Mouse (Mus musculus) heart, postnatal 25 days (tissue): ENCODE measurements around the gene Gstp1. TPM values are rescaled to one million over a fixed set of nuclear protein-coding genes. Genes with fewer than 3 reads are reported as not detected.
"Not testable (repeated sequence)": the region's sequence is repeated elsewhere in the genome, so short reads cannot be mapped to it uniquely, and the experiment has no call there.

ENCODE experiments used
- DNase-seq: peaks from one replicate; pipeline ENCODE4 v3.0.0; 2022; ENCODE audit warnings: low spot score
- intact Hi-C: fragments of 180-260 bp; cut with DNase I; formaldehyde crosslinking; loops from one replicate; pipeline ENCODE4 v1.15.1; 2025
- total RNA-seq, 2 experiments: library from RNA; stranded (reverse); gene quantifications; 2 replicates each; pipeline ENCODE4 v1.2.3; 2021

Gene Gstp1
- total RNA-seq, 2 experiments from 2014 or later, result 321 to 327 TPM

DNA sequence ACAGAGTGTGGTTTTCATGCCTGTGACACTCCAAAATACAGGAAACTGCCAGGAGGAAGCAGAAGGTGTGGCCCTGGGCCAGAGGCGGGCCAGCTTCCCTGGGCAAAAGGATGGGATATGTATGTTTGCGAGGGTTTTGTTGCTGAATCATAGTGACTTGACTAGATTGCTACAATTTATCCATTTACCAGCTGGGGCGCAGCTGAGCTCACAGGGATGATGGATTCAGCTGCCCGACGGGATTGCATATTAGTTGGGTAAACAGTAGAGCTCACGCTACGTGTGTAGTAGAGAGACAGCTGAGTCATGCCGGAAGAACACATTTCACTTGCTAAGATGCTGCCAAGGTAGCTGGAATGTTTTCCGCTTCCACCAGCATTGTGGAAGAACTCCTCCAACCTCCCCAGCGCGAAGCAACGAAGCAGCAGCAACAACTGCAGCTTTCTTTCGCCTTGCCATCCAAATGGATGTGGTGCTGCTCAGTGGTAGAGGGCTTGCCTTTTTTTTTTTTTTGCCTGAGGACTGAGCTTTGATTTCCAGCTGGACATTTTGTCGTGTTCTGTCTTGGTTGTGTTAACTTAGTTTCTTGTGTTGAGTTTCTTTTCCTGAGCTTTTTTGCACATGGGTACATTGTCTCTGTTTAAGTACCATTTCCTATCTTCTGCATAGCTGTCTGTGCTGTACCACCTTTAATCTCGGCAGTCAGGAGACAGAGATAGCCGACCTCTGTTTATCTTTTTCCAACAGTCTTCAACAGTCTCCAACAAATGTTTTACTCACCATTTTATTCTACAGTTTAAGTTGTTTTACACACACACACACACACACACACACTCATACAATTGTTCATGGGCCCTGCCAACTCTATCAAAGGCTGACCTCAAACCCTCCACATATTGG lies 8.4 kb upstream of the Gstp1 start, which contains the start of gene Gstp2:
TSS of gene Gstp2 (minus strand) at position 58 of the 900 bp plus-strand sequence.
- intact Hi-C loops, result no loop called here
- DNase-seq, result peak; percentile 74

- DNase-seq, intact Hi-C loops: not testable (repeated sequence)
These were observed 6.3 kb upstream of the Gstp1 start for GRCm38 (mm10) chr19:4044109-4044508.

DNA sequence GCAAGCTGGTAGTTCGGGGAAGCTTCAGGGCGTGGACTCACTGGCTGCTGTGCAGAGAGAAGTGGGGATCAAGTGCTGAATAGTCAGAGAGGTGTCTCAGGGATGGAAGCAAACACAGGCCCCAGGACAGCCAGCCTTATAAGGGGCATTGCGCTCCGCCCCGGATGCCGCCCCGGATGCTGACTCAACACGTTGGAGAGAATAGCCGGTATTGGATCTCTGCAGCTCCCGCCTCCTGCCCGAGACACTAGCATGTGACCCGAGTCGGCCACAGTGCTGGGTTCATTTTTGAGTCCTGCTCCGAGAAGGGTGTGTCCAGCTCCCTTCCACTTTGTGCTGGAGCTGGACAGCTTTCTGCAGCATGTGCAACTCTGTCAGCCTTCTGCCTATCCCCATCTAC lies 4.3 kb upstream of the Gstp1 start:
- peak; percentile 35 for DNase-seq
- intact Hi-C loops, result no loop called here

GRCm38 (mm10) chr19:4041500-4041899 lies 3.7 kb upstream of the Gstp1 start:
- DNase-seq, intact Hi-C loops: not testable (repeated sequence)

DNA sequence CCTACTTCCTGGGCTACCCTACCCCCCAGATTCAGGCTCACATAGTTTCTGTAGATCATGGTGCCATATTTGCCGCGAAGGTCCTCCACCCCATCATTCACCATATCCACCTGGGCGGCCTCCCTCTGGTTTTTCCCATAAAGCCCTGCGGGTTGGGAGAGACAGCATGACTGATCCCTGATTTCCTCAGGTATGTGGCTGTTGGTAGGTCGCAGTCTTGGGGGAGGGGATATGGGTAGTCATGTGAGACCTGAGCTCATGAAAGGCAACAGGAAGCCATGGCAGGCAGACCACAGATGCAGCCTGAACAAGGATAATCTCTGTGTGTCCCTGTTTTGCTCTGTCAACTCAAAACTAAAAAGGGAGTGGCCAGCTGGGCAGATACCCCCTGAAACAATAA lies 3.2 kb upstream of the Gstp1 start:
- DNase-seq, intact Hi-C loops: not testable (repeated sequence)

DNA sequence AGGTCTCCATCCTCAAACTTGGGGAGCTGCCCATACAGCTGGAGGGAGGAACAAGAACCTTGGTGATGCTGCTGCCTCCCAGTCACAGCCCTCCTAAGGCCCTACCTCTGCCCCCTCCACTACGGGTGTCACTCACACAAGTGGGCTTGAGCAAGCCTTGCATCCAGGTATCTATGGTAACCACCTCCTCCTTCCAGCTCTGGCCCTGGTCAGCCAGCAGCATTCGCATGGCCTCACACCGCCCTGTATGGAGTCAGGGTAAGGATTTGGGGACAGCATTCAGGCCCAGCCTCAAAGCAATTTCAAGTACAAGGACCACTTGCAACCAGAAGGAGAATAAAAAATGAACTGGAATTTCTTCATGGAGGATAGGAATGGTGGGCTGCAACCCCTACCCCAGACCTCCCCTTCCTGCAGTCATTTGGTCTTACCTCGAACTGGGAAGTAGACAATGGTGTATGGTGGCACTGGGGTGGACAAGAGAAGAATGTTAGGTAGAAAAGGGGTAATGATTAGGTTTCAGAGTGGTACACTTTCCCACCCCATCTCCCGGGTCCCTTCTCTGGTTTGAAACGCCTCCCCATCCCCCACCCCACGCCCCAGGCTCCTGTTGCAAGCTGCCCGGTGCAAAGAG lies 514 bp downstream of the Gstp1 start:
- DNase-seq, intact Hi-C loops: not testable (repeated sequence)

DNA sequence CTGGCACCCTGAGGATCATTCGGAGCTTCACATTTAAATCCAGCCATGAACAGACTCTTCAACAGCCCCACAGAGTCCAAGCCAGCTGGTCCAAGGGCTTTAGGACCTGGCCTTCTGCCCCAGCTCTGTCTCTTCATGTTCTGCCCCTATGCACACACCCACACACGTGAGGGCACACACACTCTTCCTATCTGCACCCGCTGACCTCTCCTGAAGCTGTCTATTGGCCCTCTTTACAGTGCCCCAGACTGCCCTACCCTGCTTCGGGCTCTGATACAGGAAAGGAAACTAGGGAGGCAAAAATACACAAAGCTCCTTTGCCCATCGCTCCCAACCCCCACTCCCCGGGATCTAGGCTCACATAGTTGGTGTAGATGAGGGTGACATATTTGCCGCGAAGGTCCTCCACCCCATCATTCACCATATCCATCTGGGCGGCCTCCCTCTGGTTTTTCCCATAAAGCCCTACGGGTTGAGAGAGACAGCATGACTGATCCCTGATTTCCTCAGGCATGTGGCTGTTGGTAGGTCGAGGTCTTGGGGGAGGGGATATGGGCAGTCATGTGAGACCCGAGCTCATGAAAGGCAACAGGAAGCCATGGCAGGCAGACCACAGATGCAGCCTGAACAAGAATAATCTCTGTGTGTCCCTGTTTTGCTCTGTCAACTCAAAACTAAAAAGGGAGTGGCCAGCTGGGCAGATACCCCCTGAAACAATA lies 1.3 kb downstream of the Gstp1 start:
- DNase-seq, result no peak
- intact Hi-C loops, result no loop called here

GRCm38 (mm10) chr19:4033742-4034141 lies 4.0 kb downstream of the Gstp1 start:
- DNase-seq, result no peak
- intact Hi-C loops, result no loop called here

DNA sequence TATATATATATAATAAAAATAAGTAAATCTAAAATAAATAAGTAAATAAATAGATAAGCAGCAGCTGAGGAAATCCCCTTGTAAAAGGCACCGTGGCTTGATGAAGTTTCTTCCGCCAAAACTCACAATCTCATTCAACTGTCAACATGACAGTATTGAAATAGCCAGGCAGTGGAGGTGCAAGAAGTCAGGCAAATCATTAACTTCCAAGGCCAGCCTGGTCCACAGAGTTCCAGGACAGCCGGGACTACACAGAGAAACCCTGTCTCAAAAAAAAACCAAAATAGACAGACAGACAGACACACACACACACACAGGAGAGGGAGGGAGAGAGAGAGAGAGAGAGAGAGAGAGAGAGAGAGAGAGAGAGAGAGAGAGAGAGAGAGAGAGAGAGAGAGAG lies 4.5 kb downstream of the Gstp1 start:
- no peak for DNase-seq
- intact Hi-C loops, result no loop called here

- DNase-seq, result no peak
- intact Hi-C loops, result no loop called here
These were observed 5.1 kb downstream of the Gstp1 start for GRCm38 (mm10) chr19:4032668-4033067.

DNA sequence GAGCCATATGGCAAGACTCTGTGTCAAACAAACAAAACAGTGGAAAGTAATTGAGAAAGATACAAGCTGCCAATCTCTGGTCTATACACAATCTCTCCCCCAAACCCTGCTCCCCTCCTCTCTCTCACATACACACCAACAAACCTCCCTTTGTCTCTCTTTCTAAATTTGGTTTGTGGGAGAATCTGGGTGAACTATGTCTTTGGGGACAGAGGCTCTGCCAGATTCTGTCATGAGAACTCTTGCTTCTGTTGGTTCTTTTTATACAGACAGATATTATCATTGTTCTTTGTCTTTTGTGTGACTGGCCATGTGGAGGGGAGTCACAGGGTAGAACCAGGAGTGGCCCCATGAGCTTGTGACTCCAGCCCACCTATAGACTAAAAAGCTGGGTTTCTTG lies 10.2 kb downstream of the Gstp1 start:
- intact Hi-C loops, result no loop called here
- no peak for DNase-seq

DNA sequence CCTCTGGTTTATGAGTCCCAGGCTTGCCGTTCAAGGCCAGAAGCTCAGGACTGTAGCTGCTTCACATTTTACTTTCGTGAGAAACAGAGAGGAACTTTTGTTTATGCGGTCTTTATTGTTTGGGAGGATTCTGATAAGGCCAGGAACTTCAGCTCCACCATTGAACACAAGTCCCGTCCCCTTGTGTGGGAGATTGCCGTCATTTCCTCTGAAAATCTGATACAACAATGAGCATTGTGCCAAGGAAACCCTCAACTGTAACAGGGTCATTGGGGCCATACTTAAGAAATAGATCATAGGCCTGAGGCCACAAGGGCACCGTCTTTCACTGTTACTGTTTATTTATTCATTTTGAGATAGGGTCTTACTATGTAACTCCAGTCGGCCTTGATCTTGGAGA lies 14.6 kb downstream of the Gstp1 start:
- no peak for DNase-seq
- intact Hi-C loops, result no loop called here

GRCm38 (mm10) chr19:4018743-4019583 lies 18.8 kb downstream of the Gstp1 start:
- intact Hi-C loops, result loop anchor here (1.0 to 5.0 kb wide), 2 partner anchors 29 to 208 kb away; no protein-coding TSS in a partner anchor
- peak; percentile 71 for DNase-seq

DNA sequence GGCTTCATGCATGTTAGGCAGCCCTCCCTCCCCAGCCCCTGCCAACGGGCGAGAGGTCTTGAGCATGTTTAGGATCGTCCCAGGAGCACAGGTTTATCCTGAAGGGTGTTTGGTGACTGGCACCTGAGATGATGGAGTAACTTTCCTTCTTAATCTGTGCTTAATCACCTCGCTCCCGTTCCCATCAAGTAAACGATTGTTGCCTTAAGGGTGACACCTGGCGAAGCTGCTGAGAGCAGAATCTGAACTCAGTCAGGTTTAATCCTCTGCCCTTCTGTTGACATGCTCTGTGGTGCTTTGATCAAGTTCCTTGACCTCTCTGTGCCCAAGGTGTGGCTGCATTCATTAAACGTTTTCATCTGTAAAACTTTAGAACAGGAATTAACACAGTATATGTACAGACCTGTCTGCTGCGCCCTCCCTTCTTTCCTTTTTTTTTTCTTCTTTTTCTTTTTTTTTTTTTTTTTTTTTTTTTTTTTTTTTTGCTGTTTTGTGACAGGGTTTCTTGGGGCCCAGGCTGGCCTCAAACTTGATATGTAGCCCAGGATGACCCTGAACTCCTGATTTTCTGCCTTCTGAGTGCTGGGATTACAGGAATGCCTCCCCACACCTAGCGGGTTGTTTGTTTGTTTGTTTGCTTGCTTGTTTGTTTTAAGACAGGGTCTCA lies 19.7 kb downstream of the Gstp1 start:
- intact Hi-C loops, result loop anchor here (5.0 kb wide), 1 partner anchor 209 kb away; no protein-coding TSS in a partner anchor
- DNase-seq, result no peak

DNA sequence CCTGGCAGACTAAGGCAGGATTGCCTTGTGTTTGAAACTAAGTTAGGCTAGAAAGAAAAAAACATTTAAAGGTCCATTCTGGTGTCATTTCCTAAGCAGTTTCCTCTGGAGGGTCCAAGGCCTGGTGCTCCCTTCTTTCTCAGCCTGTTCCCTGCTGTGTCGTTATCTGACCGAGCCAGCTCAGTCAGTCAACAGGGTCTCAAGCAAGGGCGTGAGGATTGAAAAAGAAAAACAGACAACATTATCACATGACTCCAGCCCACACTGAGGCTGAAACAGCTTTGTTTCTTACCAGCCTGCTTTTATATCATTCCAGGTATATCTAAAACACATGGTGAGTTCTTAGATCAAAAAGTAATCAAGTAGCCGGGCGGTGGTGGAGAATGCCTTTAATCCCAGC lies 22.1 kb downstream of the Gstp1 start:
- no peak for DNase-seq
- intact Hi-C loops, result loop anchor here (5.0 kb wide), 1 partner anchor 212 kb away; no protein-coding TSS in a partner anchor

DNA sequence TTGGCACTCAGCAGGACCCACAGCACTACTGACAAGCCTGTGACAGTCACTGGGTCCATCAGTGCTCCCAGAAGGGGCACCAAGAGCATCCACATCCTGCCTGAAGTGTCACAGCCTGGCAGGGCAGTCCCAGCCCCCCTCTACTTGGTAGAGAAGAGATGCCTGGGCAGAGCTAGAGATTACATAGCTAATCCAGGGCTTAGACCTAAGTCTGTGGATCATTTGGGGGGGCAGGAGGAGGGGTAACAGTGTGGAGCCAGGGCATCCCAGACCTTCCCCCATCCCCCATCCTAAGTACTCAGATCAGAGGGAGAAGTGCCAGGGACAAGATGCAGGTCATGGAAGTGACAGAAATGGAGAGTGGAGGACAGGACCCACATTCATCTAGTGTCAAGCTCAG lies 23.0 kb downstream of the Gstp1 start:
- intact Hi-C loops, result loop anchor here (5.0 kb wide), 1 partner anchor 212 kb away; no protein-coding TSS in a partner anchor
- no peak for DNase-seq

GRCm38 (mm10) chr19:4013066-4013465 lies 24.7 kb downstream of the Gstp1 start:
- intact Hi-C loops, result no loop called here
- DNase-seq, result no peak

GRCm38 (mm10) chr19:4012432-4013022 lies 25.3 kb downstream of the Gstp1 start, which contains the start of gene Ndufv1:
Gene Ndufv1 (minus strand): TSS chr19:4012806.
- intact Hi-C loops, result loop anchor here (1.0 kb wide), 2 partner anchors 12 to 66 kb away; partner anchors contain the start of genes Gm49405 and Nudt8
- DNase-seq, result peak; percentile 96
